Mouse (Mus musculus): ENCODE measurements around the gene Lypla2.

GRCm38 (mm10) chr4:135955886-135956285 is 16.5 kb downstream of the Lypla2 start:
- no peak for TF ChIP-seq CTCF (IDR thresholded peaks at IDR 0.05; ENCODE audit: borderline replicate concordance, extremely low read depth, insufficient read depth, insufficient read length)
- TF ChIP-seq POLR2A (IDR thresholded peaks at IDR 0.05; ENCODE audit: borderline replicate concordance, extremely low read depth, insufficient read depth, insufficient read length, poor library complexity, severe bottlenecking) = no peak

All from brain, embryonic 14.5 days (tissue).